8 mouse cellular contexts compared by ENCODE assay signal in the genomic region with DNA sequence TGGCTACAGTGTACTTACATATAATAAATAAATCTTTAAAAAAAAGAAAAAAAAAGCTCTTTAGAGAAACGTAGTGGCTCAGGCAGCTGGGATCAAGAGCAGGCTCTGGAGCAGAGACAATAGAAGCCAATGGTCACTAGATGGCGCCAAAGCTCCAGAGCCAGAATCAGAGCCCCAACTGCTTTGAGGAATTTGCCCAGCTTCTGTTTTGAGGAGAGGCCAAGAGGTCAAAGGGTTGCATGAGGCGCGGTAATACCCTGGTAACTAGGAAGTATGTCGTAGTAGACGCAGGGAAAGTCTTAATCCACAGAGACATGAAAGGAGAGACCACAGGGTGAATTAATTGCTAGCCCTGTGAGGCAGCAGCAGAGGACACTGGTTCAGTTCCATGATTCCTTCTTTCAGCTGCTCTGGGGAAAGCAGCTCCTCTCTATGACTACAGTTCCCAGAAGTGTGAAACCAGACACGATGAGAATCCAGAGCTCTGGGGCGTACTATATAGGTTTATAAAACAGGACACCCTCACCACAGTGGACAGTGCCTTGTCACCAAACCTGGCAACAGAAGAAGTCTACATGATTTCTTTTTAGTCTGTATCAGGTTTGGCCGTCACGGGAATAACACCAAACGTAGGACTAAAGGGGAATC. TPM values are rescaled to one million over a fixed set of nuclear protein-coding genes. Genes with fewer than 3 reads are reported as not detected.
DNase-seq lines count a peak whose midpoint lies in the region; ATAC-seq and TF ChIP-seq lines count a peak whose summit lies in the region.

No protein-coding gene starts in this region.

- no peak overlapping the region for H3K4me3 ChIP-seq in heart, embryonic 12.5 days
- H3K4me3 ChIP-seq in intestine, embryonic 14.5 days (ENCODE audit: low read depth, low read length) = no peak overlapping the region
- no peak overlapping the region for H3K4me3 ChIP-seq in midbrain, embryonic 12.5 days
- no peak overlapping the region for H3K4me3 ChIP-seq in small intestine, adult 2 months (ENCODE audit: low read depth, low read length)

- no peaks in the 10 kb centered on the region for H3K9me3 ChIP-seq in heart, embryonic 12.5 days (replicated peaks)
- H3K9me3 ChIP-seq in intestine, embryonic 14.5 days (ENCODE audit: control insufficient read depth, low read length) = no peaks in the 10 kb centered on the region
- H3K9me3 ChIP-seq in midbrain, embryonic 12.5 days = no peaks in the 10 kb centered on the region

- H3K4me1 ChIP-seq in heart, embryonic 12.5 days (replicated peaks) = peaks cover 12% of the 10 kb centered on the region
- H3K4me1 ChIP-seq in intestine, embryonic 14.5 days (replicated peaks; ENCODE audit: control insufficient read depth, insufficient read depth, low read length) = 0 out of 2 replicates have a peak, but pooled peaks cover 4% of the 10 kb centered on the region
- H3K4me1 ChIP-seq in midbrain, embryonic 12.5 days = peaks cover 4% of the 10 kb centered on the region; the same call in 1 of the 2 replicates
- H3K4me1 ChIP-seq in small intestine, adult 2 months (ENCODE audit: control insufficient read depth, insufficient read depth, insufficient read length, low read length) = no peaks in the 10 kb centered on the region; the same call in 1 of the 2 replicates

- H3K27me3 ChIP-seq in heart, embryonic 12.5 days (replicated peaks) = peaks cover 19% of the 10 kb centered on the region
- H3K27me3 ChIP-seq in intestine, embryonic 14.5 days (replicated peaks; ENCODE audit: control insufficient read depth, insufficient read depth, low read length) = no peaks in the 10 kb centered on the region
- peaks cover 26% of the 10 kb centered on the region; the same call in 1 of the 2 replicates for H3K27me3 ChIP-seq in midbrain, embryonic 12.5 days
- no peaks in the 10 kb centered on the region for H3K27me3 ChIP-seq in small intestine, adult 2 months (ENCODE audit: control insufficient read depth, insufficient read depth, low read length)

- H3K9ac ChIP-seq in heart, embryonic 12.5 days = no peak overlapping the region
- no peak overlapping the region for H3K9ac ChIP-seq in intestine, embryonic 14.5 days (ENCODE audit: low read length)
- H3K9ac ChIP-seq in midbrain, embryonic 12.5 days (replicated peaks) = no peak overlapping the region

- ATAC-seq in heart, embryonic 12.5 days (ENCODE audit: insufficient number of reproducible peaks, low FRiP score) = no peak
- ATAC-seq in intestine, embryonic 14.5 days (replicated peaks; ENCODE audit: low FRiP score, low TSS enrichment, low read depth) = 0 out of 2 replicates have a peak, but pooled peaks have one; percentile 28
- ATAC-seq in midbrain, embryonic 12.5 days (ENCODE audit: low FRiP score, low read depth) = peak; percentile 44

- no peaks in the 10 kb centered on the region for H3K36me3 ChIP-seq in heart, embryonic 12.5 days
- H3K36me3 ChIP-seq in intestine, embryonic 14.5 days (ENCODE audit: control insufficient read depth, insufficient read depth, low read length) = no peaks in the 10 kb centered on the region
- no peaks in the 10 kb centered on the region for H3K36me3 ChIP-seq in midbrain, embryonic 12.5 days
- H3K36me3 ChIP-seq in small intestine, adult 2 months (ENCODE audit: control insufficient read depth, insufficient read depth, low read length) = no peaks in the 10 kb centered on the region

- H3K4me2 ChIP-seq in heart, embryonic 12.5 days = no peak overlapping the region
- H3K4me2 ChIP-seq in intestine, embryonic 14.5 days (ENCODE audit: low read length) = no peak overlapping the region
- no peak overlapping the region for H3K4me2 ChIP-seq in midbrain, embryonic 12.5 days (replicated peaks)

- peak; percentile 96 for TF ChIP-seq CTCF in small intestine, adult 2 months (IDR thresholded peaks at IDR 0.05; ENCODE audit: extremely low read depth, insufficient read length, insufficient replicate concordance, low read depth, low read length)

- no peak overlapping the region for H3K27ac ChIP-seq in heart, embryonic 12.5 days (ENCODE audit: poor library complexity, severe bottlenecking)
- no peak overlapping the region for H3K27ac ChIP-seq in intestine, embryonic 14.5 days (ENCODE audit: low read depth)
- H3K27ac ChIP-seq in midbrain, embryonic 12.5 days (replicated peaks) = no peak overlapping the region
- no peak overlapping the region for H3K27ac ChIP-seq in small intestine, adult 2 months (ENCODE audit: insufficient read depth, low read depth, low read length)

- no peak for TF ChIP-seq POLR2A in small intestine, adult 2 months (IDR thresholded peaks at IDR 0.05; ENCODE audit: low read depth, low read length)

- DNase-seq in heart, adult 11 months = peak; percentile 96
- peak; percentile 87 to 92 for DNase-seq in cerebellum, postnatal 10 days
- DNase-seq in frontal cortex, postnatal 25 days (ENCODE audit: low spot score in 2 of 2) = peak; percentile 45 to 51
- peak; percentile 90 for DNase-seq in intestine, embryonic 14.5 days (ENCODE audit: low spot score)
- DNase-seq in left cerebral cortex, postnatal 10 days (ENCODE audit: extremely low spot score in 1 of 2, low spot score in 2 of 2) = peak; percentile 50 to 77

- intact Hi-C loops in left cerebral cortex, postnatal 10 days (cut with DNase I) = loop anchor here (1.0 to 5.0 kb wide), 2 partner anchors 137 to 208 kb away; no protein-coding TSS in a partner anchor

- 29% methylated on average over 11 of the region's 11 CpGs for WGBS in heart, embryonic 12.5 days
- 29% methylated on average over 11 of the region's 11 CpGs for WGBS in intestine, embryonic 14.5 days
- WGBS in midbrain, embryonic 12.5 days = 18% methylated on average over 11 of the region's 11 CpGs
- 29% methylated on average over 11 of the region's 11 CpGs for WGBS in small intestine, adult 2 months

RNA-seq across cellular contexts. Expression of a gene that starts 27.9 kb away (rescaled TPM):
- polyA plus RNA-seq in heart, embryonic 12.5 days (2016; fragmentation: Nextera tagmentation; extraction: Ambion mirVana) = not detected in 2 replicates
- not detected in 2 replicates for polyA plus RNA-seq in intestine, embryonic 14.5 days (2014; fragmentation: Nextera tagmentation; extraction: Ambion mirVana)
- 1 to 10 TPM in 1 of 2 experiments, under 1 TPM in 1; 0.73 to 1.6 TPM for total RNA-seq in left cerebral cortex, postnatal 10 days (2021)
- polyA plus RNA-seq in midbrain, embryonic 12.5 days (2016; fragmentation: Nextera tagmentation; extraction: Ambion mirVana) = not detected in 2 replicates
- polyA plus RNA-seq in small intestine, adult 2 months (2012; rRNA removed) = not detected in 2 replicates

RNA-seq across cellular contexts. Expression of a gene that starts 52.2 kb away (rescaled TPM):
- 37.0 and 39.1 TPM in 2 replicates for polyA plus RNA-seq in heart, embryonic 12.5 days (2016; fragmentation: Nextera tagmentation; extraction: Ambion mirVana)
- 59.4 and 65.7 TPM in 2 replicates for polyA plus RNA-seq in intestine, embryonic 14.5 days (2014; fragmentation: Nextera tagmentation; extraction: Ambion mirVana)
- 10 to 100 TPM; 27.3 to 29.4 TPM for total RNA-seq in left cerebral cortex, postnatal 10 days (2021)
- 78.1 and 81.6 TPM in 2 replicates for polyA plus RNA-seq in midbrain, embryonic 12.5 days (2016; fragmentation: Nextera tagmentation; extraction: Ambion mirVana)
- polyA plus RNA-seq in small intestine, adult 2 months (2012; rRNA removed) = 18.0 and 137 TPM in 2 replicates
